Mouse (Mus musculus) midbrain, postnatal 0 days (tissue): ENCODE data around the gene Ikzf3. TPM values are rescaled to one million over a fixed set of nuclear protein-coding genes. Genes with fewer than 3 reads are reported as not detected.

Source experiments
- ATAC-seq: fragments of 200-750 bp; cut with Nextera tagmentation; 2 replicates; pipeline ENCODE4 v1.8.0; 2017; ENCODE audit warnings: moderate number of reproducible peaks, mild to moderate bottlenecking, moderate TSS enrichment, moderate library complexity; ENCODE audit not compliant: low FRiP score
- DNase-seq: peaks from one replicate; pipeline ENCODE4 v3.0.0-alpha.2; 2015; ENCODE audit warnings: low spot score
- H3K27ac ChIP-seq: fragments of 300-500 bp; sonication (generic); 2 replicates; pipeline ENCODE4 v1.5.1; 2014; ENCODE audit warnings: low read depth, mild to moderate bottlenecking, low read length, mixed read lengths
- H3K27me3 ChIP-seq: fragments of 300-500 bp; sonication (generic); 2 replicates; pipeline ENCODE4 v1.6.1; 2014; ENCODE audit warnings: low read length, control low read depth, mixed read lengths; ENCODE audit not compliant: insufficient read depth
- H3K36me3 ChIP-seq: fragments of 300-500 bp; sonication (generic); 2 replicates; pipeline ENCODE4 v1.6.1; 2014; ENCODE audit warnings: low read length, control low read depth, mixed read lengths; ENCODE audit not compliant: insufficient read depth
- H3K4me1 ChIP-seq: fragments of 300-500 bp; sonication (generic); 2 replicates; pipeline ENCODE4 v1.6.1; 2014; ENCODE audit warnings: mild to moderate bottlenecking, control low read depth, antibody characterized with exemption, low read length, mixed read lengths; ENCODE audit not compliant: insufficient read depth
- H3K4me2 ChIP-seq: fragments of 300-500 bp; sonication (generic); 2 replicates; pipeline ENCODE4 v1.6.1; 2014; ENCODE audit warnings: low read depth, mild to moderate bottlenecking, low read length, mixed read lengths; ENCODE audit not compliant: poor library complexity, severe bottlenecking
- H3K4me3 ChIP-seq: fragments of 300-500 bp; sonication (generic); 2 replicates; pipeline ENCODE4 v1.5.1; 2014; ENCODE audit warnings: low read depth, mild to moderate bottlenecking, low read length, moderate library complexity
- H3K9ac ChIP-seq: fragments of 300-500 bp; sonication (generic); replicated peaks from 2 replicates; pipeline ENCODE4 v1.6.1; 2014; ENCODE audit warnings: mild to moderate bottlenecking, low read length, moderate library complexity, mixed read lengths; ENCODE audit not compliant: poor library complexity, severe bottlenecking
- H3K9me3 ChIP-seq: fragments of 300-500 bp; sonication (generic); 2 replicates; pipeline ENCODE4 v1.6.1; 2016; ENCODE audit warnings: low read length, control low read depth
- CTCF ChIP-seq: IDR thresholded peaks from 2 replicates; pipeline ENCODE4 v1.5.1; 2016; ENCODE audit warnings: antibody characterized with exemption, mild to moderate bottlenecking
- WGBS: fragments of 180-500 bp; shearing (Covaris S2); extraction: QIAGEN DNeasy Blood & Tissue Kit; methylation state at CpG from one replicate; pipeline ENCODE4 v1.1.7; 2014; 5-methylcytosine and 5-hydroxymethylcytosine counted together
- polyA plus RNA-seq: library from polyadenylated mRNA; unstranded; fragments of >200 nt; fragmentation: Nextera tagmentation; extraction: Ambion mirVana; gene quantifications from 2 replicates; pipeline ENCODE4 v1.2.1, GENCODE M21; 2015
- total RNA-seq: library from RNA; depleted of rRNA; stranded (reverse); fragments of >200 nt; gene quantifications from 2 replicates; pipeline ENCODE4 v1.2.3, GENCODE M21; 2014

Ikzf3 gene
- total and polyA plus RNA-seq, 2 experiments from 2014 or later = 0.05 to 0.16 TPM

- Histone ChIP-seq H3K4me3 (peak within 1 kb of the TSS; percentile 71), H3K36me3 (peaks cover 8% of the 10 kb centered on the region), H3K4me2 (peak within 1 kb of the TSS; percentile 77), H3K27ac (peak within 1 kb of the TSS; percentile 62), H3K27me3 (no peaks in the 10 kb centered on the region), H3K9ac (peak within 1 kb of the TSS; percentile 65), H3K4me1 (0 out of 2 replicates have a peak, but pooled peaks cover 4% of the 10 kb centered on the region), H3K9me3 (no peaks in the 10 kb centered on the region)
- ATAC-seq (peak; percentile 88), DNase-seq (peak; percentile 92)
- peak; percentile 97 for TF ChIP-seq CTCF
- 3% methylated on average over 43 of the region's 43 CpGs for WGBS
Measured at GRCm38 (mm10) chr11:98438331-98439158, 107.3 kb downstream of the Ikzf3 start, which contains the start of gene Mien1. Mien1 (minus strand) TSS chr11:98438991.

DNA sequence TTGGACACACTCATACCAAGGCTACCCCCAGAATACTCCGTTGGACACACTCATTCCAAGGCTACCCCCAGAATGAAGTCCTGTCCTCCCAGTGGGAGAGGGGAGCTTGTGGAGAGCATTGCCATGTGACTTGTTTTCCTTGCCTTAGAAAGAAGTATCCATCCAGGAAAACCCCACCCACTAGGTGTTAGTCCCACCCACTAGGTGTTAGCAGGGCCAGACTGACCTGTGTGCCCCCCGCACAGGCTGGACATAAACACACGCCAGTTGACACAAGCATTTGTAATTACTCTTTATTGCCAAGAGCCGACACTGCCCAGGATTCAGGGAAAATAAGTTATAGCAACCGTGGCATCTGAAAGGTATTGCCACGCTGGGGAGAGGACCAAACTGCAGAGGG lies 108.4 kb downstream of the Ikzf3 start:
- Histone ChIP-seq H3K36me3 (peaks cover 8% of the 10 kb centered on the region), H3K9me3 (no peaks in the 10 kb centered on the region), H3K27me3 (no peaks in the 10 kb centered on the region), H3K27ac (no peak overlapping the region), H3K4me1 (0 out of 2 replicates have a peak, but pooled peaks cover 4% of the 10 kb centered on the region), H3K9ac (no peak overlapping the region), H3K4me2 (no peak overlapping the region), H3K4me3 (no peak overlapping the region)
- DNase-seq (no peak), ATAC-seq (no peak)
- no peak for TF ChIP-seq CTCF
- 85% methylated on average over 6 of the region's 6 CpGs for WGBS

DNA sequence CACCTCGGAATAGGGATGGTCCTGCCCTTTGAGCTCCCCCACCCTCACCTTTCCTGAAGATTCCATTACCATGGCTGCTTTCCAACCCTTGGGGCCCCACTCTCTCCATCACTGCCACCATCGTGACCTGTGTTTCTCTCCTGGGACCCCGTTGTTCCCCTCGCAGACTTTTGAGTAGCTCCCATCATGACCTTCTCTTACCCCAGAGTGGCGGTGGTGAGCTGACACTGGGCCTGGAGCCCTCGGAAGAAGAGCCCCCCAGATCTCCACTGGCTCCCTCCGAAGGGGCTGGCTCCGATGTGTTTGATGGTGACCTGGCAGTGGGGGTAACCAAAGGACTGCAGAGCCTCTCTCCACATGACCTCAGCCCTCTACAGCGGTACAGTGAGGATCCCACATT lies 110.1 kb downstream of the Ikzf3 start:
- TF ChIP-seq CTCF = no peak
- no peak overlapping the region for H3K9ac ChIP-seq
- no peak overlapping the region for H3K4me3 ChIP-seq
- peaks cover 8% of the 10 kb centered on the region for H3K36me3 ChIP-seq
- 0 out of 2 replicates have a peak, but pooled peaks cover 4% of the 10 kb centered on the region for H3K4me1 ChIP-seq
- H3K9me3 ChIP-seq = no peaks in the 10 kb centered on the region
- ATAC-seq (no peak), DNase-seq (no peak)
- H3K27me3 ChIP-seq = no peaks in the 10 kb centered on the region
- no peak overlapping the region for H3K4me2 ChIP-seq
- 97% methylated on average over 9 of the region's 9 CpGs for WGBS
- H3K27ac ChIP-seq = no peak overlapping the region

DNA sequence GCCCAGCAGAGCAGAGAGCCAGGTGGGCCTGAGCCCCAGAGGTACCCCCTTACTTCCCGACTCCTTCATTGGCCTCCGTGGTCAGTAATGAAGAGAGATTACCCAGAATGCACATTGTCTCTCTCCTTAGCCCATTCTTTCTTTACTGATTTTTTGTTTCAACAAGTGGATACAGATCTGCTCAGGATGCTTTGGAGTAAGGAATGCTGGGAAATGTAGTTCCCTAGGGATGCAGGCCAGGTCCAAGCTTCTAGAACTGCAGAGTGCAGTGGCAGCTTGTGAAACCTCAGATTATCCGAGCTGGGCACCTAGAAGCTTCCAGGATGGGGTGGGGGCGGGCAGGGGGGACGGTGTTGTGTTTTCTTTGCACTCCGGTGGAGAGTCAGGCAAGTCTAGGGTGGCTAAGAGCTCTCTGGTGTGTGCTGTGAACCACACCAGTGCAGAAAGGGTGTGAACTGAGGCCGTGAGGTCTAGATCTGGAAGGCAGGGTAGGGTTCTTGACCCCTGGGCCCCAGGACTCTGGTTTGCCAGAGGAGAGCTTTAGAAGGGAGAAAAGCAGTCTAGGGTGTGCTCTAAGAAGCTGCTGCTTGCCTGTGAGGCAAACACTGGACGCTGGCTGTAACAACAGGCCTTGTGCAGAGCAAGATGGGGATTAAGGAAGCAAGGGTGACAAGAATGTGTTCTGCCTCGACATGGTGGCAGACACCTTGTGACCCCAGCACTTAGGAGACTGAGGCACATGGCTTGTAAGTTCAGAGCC lies 113.9 kb downstream of the Ikzf3 start:
- Histone ChIP-seq H3K9me3 (no peaks in the 10 kb centered on the region), H3K36me3 (peaks cover 8% of the 10 kb centered on the region), H3K4me1 (no peaks in the 10 kb centered on the region), H3K4me2 (no peak overlapping the region), H3K9ac (no peak overlapping the region), H3K27me3 (no peaks in the 10 kb centered on the region), H3K27ac (no peak overlapping the region), H3K4me3 (no peak overlapping the region)
- 84% methylated on average over 9 of the region's 9 CpGs for WGBS
- no peak for TF ChIP-seq CTCF
- ATAC-seq = no peak
- no peak for DNase-seq

DNA sequence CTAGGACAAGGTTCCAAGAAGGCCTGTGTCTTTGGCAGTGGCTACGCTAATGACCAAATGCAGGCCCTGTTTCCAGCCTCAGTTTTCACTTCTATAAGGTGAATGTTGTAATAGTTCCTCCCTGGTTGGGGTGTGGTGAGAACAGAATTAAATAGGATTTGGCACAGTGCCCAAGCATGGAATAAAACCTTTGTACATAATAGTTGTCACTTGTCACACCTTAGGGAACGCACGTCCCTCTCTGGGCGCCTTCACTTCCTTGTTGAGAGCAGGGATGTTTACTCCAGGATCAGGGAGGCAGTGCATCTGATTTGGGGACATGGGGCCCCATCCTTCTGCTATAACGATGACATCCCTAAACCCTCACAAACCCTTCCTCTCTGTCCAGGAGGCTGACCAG lies 117.4 kb downstream of the Ikzf3 start:
- 80% methylated on average over 5 of the region's 5 CpGs for WGBS
- no peak overlapping the region for H3K4me3 ChIP-seq

DNA sequence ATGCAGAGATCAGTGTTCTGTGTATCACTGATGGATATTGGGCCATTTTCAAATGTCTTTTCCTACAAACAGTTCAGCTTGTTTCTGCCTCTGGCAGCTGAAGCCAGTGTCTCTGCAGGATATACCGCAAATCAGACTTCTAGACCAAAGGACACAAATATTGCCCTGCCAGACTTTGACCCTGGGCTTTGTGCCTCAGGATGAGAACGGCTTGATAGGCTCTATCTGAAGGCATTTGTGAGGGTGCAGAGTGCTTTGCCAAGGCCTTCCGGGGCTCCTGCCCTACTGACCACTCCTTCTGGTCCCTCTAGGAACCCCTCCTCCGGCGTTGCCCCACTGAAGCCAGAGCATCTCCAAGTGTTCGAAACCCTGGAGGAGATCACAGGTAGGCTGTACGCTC lies 119.2 kb downstream of the Ikzf3 start:
- ATAC-seq = no peak
- H3K27me3 ChIP-seq = no peaks in the 10 kb centered on the region
- H3K36me3 ChIP-seq = no peaks in the 10 kb centered on the region
- no peak overlapping the region for H3K4me2 ChIP-seq
- H3K9ac ChIP-seq = no peak overlapping the region
- no peak for TF ChIP-seq CTCF
- no peak for DNase-seq
- 95% methylated on average over 7 of the region's 7 CpGs for WGBS
- no peaks in the 10 kb centered on the region for H3K4me1 ChIP-seq
- no peaks in the 10 kb centered on the region for H3K9me3 ChIP-seq
- H3K27ac ChIP-seq = no peak overlapping the region
- no peak overlapping the region for H3K4me3 ChIP-seq

More for the DNA sequence above, 117.4 kb downstream of the Ikzf3 start:
- no peak overlapping the region for H3K9ac ChIP-seq
- no peak overlapping the region for H3K27ac ChIP-seq
- no peaks in the 10 kb centered on the region for H3K27me3 ChIP-seq
- H3K4me1 ChIP-seq = no peaks in the 10 kb centered on the region
- ATAC-seq = no peak
- no peak overlapping the region for H3K4me2 ChIP-seq
- no peaks in the 10 kb centered on the region for H3K36me3 ChIP-seq
- H3K9me3 ChIP-seq = no peaks in the 10 kb centered on the region
- TF ChIP-seq CTCF = no peak
- DNase-seq = no peak
